Mouse (Mus musculus) erythroid progenitor cell, adult 5-6 weeks (primary cell): ENCODE results near the gene Map2. TPM values are rescaled to one million over a fixed set of nuclear protein-coding genes. Genes with fewer than 3 reads are reported as not detected.

Source experiments
- ATAC-seq: replicated peaks from 2 replicates; pipeline ENCODE4 v1.8.0; 2016; ENCODE audit warnings: moderate number of reproducible peaks, mild to moderate bottlenecking, moderate TSS enrichment, inconsistent platforms; ENCODE audit not compliant: poor library complexity, low FRiP score, severe bottlenecking
- total RNA-seq, 2 experiments: library from RNA; stranded (forward) in 1 of 2; stranded (reverse) in 1 of 2; fragments of 150-400 nt in 1 of 2; fragments of 186-747, 209-891 nt in 1 of 2; gene quantifications; 2 replicates each; pipeline versions ENCODE4 v1.2.3 to v1.2.4; 2015 to 2017; ENCODE audit warnings: low replicate concordance in 2 of 2

The Map2 gene
- total RNA-seq, 2 experiments from 2014 or later, result not detected

- ATAC-seq, result no peak
Observed at GRCm38 (mm10) chr1:66467821-66468703, 293.0 kb downstream of the Map2 start, which contains the start of gene Unc80. TSS of gene Unc80 (plus strand) at chr1:66468367.

DNA sequence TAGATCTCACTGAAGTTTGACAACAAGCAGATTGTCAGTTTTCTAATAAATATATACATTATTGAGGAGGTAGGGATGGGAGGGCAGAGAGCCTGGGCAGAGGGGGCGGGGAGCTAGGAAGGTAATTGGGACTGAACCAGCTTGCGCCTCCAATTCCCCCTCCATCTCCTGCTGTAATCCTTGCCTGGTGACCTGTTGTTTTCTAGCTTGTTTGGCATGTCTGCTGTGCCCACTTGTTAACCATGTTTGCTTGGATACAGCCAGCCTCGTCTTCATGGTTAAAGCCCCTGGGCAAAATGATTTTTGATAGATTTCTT, 293.6 kb downstream of the Map2 start:
- no peak for ATAC-seq

DNA sequence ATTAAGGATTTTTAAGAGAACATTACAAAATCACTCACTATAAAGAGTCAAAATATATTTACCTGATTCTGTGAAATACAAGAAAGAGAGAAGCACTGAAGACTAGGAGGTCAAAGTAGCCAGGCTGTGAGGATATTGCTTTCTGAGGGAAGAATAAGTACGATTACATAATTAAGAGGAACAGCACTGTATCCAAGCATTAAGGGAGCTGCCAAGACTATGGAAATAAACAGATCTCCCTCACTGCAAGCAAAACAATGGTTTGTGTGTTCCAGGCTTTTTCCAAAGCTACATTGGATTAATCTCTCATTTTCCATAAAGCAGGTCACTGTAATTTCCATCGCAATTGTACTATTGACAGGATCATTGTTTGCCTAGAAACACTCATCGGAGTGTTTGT, 307.7 kb downstream of the Map2 start:
- no peak for ATAC-seq

Other genes starting within 250 kb of the Map2 start
- not detected in 2 replicates for gene Crygf, start 248.8 kb upstream of the Map2 start, total RNA-seq (2015; ENCODE audit: low replicate concordance)
- not detected in 2 replicates for gene Crygf, start 248.8 kb upstream of the Map2 start, total RNA-seq (2017; ENCODE audit: low replicate concordance)